Mouse (Mus musculus): Measurements from ENCODE around the gene Msh5. TPM values are rescaled to one million over a fixed set of nuclear protein-coding genes. Genes with fewer than 3 reads are reported as not detected.
"Not testable (repeated sequence)": the region's sequence is repeated elsewhere in the genome, so short reads cannot be mapped to it uniquely, and the experiment has no call there.

Msh5 gene
- total RNA-seq, 2 experiments from 2014 or later: not detected

GRCm38 (mm10) chr17:35011440-35011839 is 35.1 kb downstream of the Msh5 start:
- Histone ChIP-seq H3K27ac (no peak overlapping the region), H3K4me3 (no peak overlapping the region)
- intact Hi-C loops (cut with DNase I): no loop called here
- no peak for DNase-seq
- no peak for TF ChIP-seq CTCF (IDR thresholded peaks at IDR 0.05)

- intact Hi-C loops (cut with DNase I): no loop called here
- no peak for TF ChIP-seq CTCF (IDR thresholded peaks at IDR 0.05)
- Histone ChIP-seq H3K4me3 (no peak overlapping the region), H3K27ac (no peak overlapping the region)
- peak; percentile 22 for DNase-seq
Observed at GRCm38 (mm10) chr17:35009586-35009985, 37.0 kb downstream of the Msh5 start.

GRCm38 (mm10) chr17:35007387-35007991 is 39.1 kb downstream of the Msh5 start:
- TF ChIP-seq CTCF (IDR thresholded peaks at IDR 0.05): peak; percentile 26; the same call in 1 of the 2 replicates
- intact Hi-C loops (cut with DNase I): no loop called here
- DNase-seq: no peak
- H3K4me3 ChIP-seq: no peak overlapping the region
- no peak overlapping the region for H3K27ac ChIP-seq

GRCm38 (mm10) chr17:35005902-35006301 is 40.6 kb downstream of the Msh5 start:
- intact Hi-C loops (cut with DNase I); H3K27ac ChIP-seq; DNase-seq; H3K4me3 ChIP-seq: not testable (repeated sequence)

- intact Hi-C loops (cut with DNase I): no loop called here
Observed at GRCm38 (mm10) chr17:35005158-35005557, 41.4 kb downstream of the Msh5 start.

GRCm38 (mm10) chr17:35004075-35004717 is 42.3 kb downstream of the Msh5 start:
- no peak overlapping the region for H3K4me3 ChIP-seq
- intact Hi-C loops (cut with DNase I): no loop called here
- DNase-seq: peak; percentile 15
- TF ChIP-seq CTCF (IDR thresholded peaks at IDR 0.05): no peak
- no peak overlapping the region for H3K27ac ChIP-seq

More at GRCm38 (mm10) chr17:35005158-35005557, 41.4 kb downstream of the Msh5 start:
- TF ChIP-seq CTCF (IDR thresholded peaks at IDR 0.05): no peak
- Histone ChIP-seq H3K27ac (no peak overlapping the region), H3K4me3 (no peak overlapping the region)
- DNase-seq: peak; percentile 13

GRCm38 (mm10) chr17:35003022-35003838 is 43.3 kb downstream of the Msh5 start:
- TF ChIP-seq CTCF (IDR thresholded peaks at IDR 0.05): no peak
- H3K4me3 ChIP-seq: no peak overlapping the region
- no peak overlapping the region for H3K27ac ChIP-seq
- intact Hi-C loops (cut with DNase I): no loop called here
- no peak for DNase-seq

GRCm38 (mm10) chr17:35002153-35002865 is 44.2 kb downstream of the Msh5 start:
- no peak for TF ChIP-seq CTCF (IDR thresholded peaks at IDR 0.05)
- H3K4me3 ChIP-seq: peak overlapping the region; percentile 96
- peak overlapping the region; percentile 99 for H3K27ac ChIP-seq
- intact Hi-C loops (cut with DNase I): no loop called here
- DNase-seq: no peak

GRCm38 (mm10) chr17:35001452-35002152 is 44.9 kb downstream of the Msh5 start:
- peak overlapping the region; percentile 96 for H3K4me3 ChIP-seq
- intact Hi-C loops (cut with DNase I): no loop called here

GRCm38 (mm10) chr17:35000717-35001451 is 45.7 kb downstream of the Msh5 start, which contains the start of gene Vars:
Gene Vars, plus strand, starts transcription at chr17:35000987.
- H3K4me3 ChIP-seq: peak within 1 kb of the TSS; percentile 96
- intact Hi-C loops (cut with DNase I): no loop called here
- no peak for TF ChIP-seq CTCF (IDR thresholded peaks at IDR 0.05)
- peak; percentile 92 for DNase-seq
- peak within 1 kb of the TSS; percentile 99 for H3K27ac ChIP-seq

More at GRCm38 (mm10) chr17:35001452-35002152, 44.9 kb downstream of the Msh5 start:
- peak overlapping the region; percentile 99 for H3K27ac ChIP-seq
- DNase-seq: peak; percentile 47
- no peak for TF ChIP-seq CTCF (IDR thresholded peaks at IDR 0.05)

- DNase-seq; intact Hi-C loops (cut with DNase I): not testable (repeated sequence)
- peak overlapping the region; percentile 96 for H3K4me3 ChIP-seq
- H3K27ac ChIP-seq: peak overlapping the region; percentile 99
Observed at GRCm38 (mm10) chr17:34999871-35000716, 46.5 kb downstream of the Msh5 start.

Measured in gastrocnemius, adult 2 months (tissue).